Mouse (Mus musculus) olfactory bulb, adult 2 months (tissue): ENCODE data around the gene Patz1.

ENCODE experiments used
- CTCF ChIP-seq: fragments of 200-500 bp; IDR thresholded peaks from 2 replicates; pipeline ENCODE4 v1.5.1; 2012; ENCODE audit warnings: low read depth, mild to moderate bottlenecking, low read length, moderate library complexity; ENCODE audit not compliant: insufficient read depth
- POLR2A ChIP-seq: fragments of 200-500 bp; IDR thresholded peaks from 2 replicates; pipeline ENCODE4 v1.6.1; 2012; ENCODE audit warnings: mild to moderate bottlenecking, low read depth, low read length, moderate library complexity; ENCODE audit not compliant: insufficient read depth

GRCm38 (mm10) chr11:3330991-3331750 lies 42.5 kb downstream of the Patz1 start:
- TF ChIP-seq POLR2A, result no peak
- no peak for TF ChIP-seq CTCF
